Mouse (Mus musculus) kidney, adult 2 months (tissue): Measurements from ENCODE around the gene Gm13288.
"Not testable (repeated sequence)": the region's sequence is repeated elsewhere in the genome, so short reads cannot be mapped to it uniquely, and the experiment has no call there.

Experiments used
- CTCF ChIP-seq: fragments of 200-500 bp; conservative IDR thresholded peaks from 2 replicates; pipeline ENCODE4 v1.5.1; 2011; ENCODE audit warnings: low read depth, mild to moderate bottlenecking, control low read depth, low read length, moderate library complexity, mixed read lengths; ENCODE audit not compliant: insufficient read depth, insufficient read length
- POLR2A ChIP-seq: fragments of 200-500 bp; IDR thresholded peaks from one replicate; pipeline ENCODE4 v1.6.1; 2011; ENCODE audit warnings: low read depth, low read length, control low read depth

DNA sequence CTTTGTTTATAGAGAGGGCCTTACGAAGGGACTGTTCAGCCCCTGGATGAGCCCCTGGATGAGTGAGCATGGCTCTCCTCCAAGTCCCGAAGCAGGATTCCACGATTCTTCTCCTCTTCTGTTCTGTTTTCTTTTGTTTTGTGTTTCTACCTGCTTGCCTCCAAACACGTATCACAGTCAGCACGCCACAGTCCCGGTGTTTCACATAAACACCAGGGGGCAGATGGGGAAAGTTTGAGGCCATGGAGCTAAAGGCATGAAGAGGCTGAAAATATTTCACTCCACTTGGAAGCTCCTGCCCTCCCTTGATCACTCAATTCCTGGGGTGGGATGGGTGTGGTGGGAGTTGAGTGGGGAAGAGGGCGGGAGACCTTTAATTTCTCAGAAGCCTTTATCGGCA is 43.6 kb upstream of the Gm13288 start:
- not testable (repeated sequence) for TF ChIP-seq CTCF, POLR2A
